Mouse (Mus musculus) G1E (cell line): ENCODE measurements around the gene 1110059E24Rik. TPM values are rescaled to one million over a fixed set of nuclear protein-coding genes. Genes with fewer than 3 reads are reported as not detected.

ENCODE experiments used
- ATAC-seq: 2 replicates; pipeline ENCODE4 v1.8.0; 2016; ENCODE audit warnings: mild to moderate bottlenecking; ENCODE audit not compliant: insufficient number of reproducible peaks, poor library complexity, low FRiP score, severe bottlenecking; ENCODE audit errors: extremely low read depth
- DNase-seq: peaks from one replicate; pipeline ENCODE4 v3.0.0; 2012; ENCODE audit warnings: low spot score
- H3K27me3 ChIP-seq: 2 replicates; pipeline ENCODE4 v1.6.1; 2012; ENCODE audit warnings: mild to moderate bottlenecking, low read length, inconsistent platforms; ENCODE audit not compliant: insufficient read depth
- H3K36me3 ChIP-seq: replicated peaks from 2 replicates; pipeline ENCODE3; 2012; ENCODE audit warnings: mild to moderate bottlenecking, inconsistent platforms
- H3K4me1 ChIP-seq: 2 replicates; pipeline ENCODE4 v1.6.1; 2012; ENCODE audit warnings: low read depth, low read length, inconsistent platforms, mixed read lengths; ENCODE audit not compliant: insufficient read depth
- H3K4me3 ChIP-seq: 2 replicates; pipeline ENCODE4 v1.5.1; 2012; ENCODE audit warnings: low read depth, mild to moderate bottlenecking, inconsistent platforms, low read length, moderate library complexity, mixed read lengths
- H3K9me3 ChIP-seq: replicated peaks from 2 replicates; pipeline ENCODE4 v1.6.1; 2012; ENCODE audit warnings: inconsistent platforms
- CTCF ChIP-seq: IDR thresholded peaks from 2 replicates; pipeline ENCODE4 v1.5.1; 2012; ENCODE audit warnings: low read depth, low read length, inconsistent platforms, mixed read lengths
- GATA1 ChIP-seq: IDR thresholded peaks from 2 replicates; pipeline ENCODE4 v1.6.1; 2012; ENCODE audit warnings: borderline replicate concordance, low read length, inconsistent platforms, mixed read lengths
- GATA2 ChIP-seq: IDR thresholded peaks from 2 replicates; pipeline ENCODE4 v1.6.1; 2012; ENCODE audit warnings: low read depth, low read length, inconsistent platforms, borderline replicate concordance
- POLR2AphosphoS5 ChIP-seq: IDR thresholded peaks from 2 replicates; pipeline ENCODE4 v1.6.1; 2012; ENCODE audit warnings: low read depth, low read length, inconsistent platforms; ENCODE audit not compliant: insufficient replicate concordance
- TAL1 ChIP-seq: conservative IDR thresholded peaks from 2 replicates; pipeline ENCODE4 v1.6.1; 2012; ENCODE audit warnings: low read depth, low read length, inconsistent platforms, mixed read lengths
- polyA plus RNA-seq: library from polyadenylated mRNA; stranded (reverse); fragments of >175 nt; gene quantifications from 2 replicates; pipeline ENCODE4 v1.2.3, GENCODE M21; 2012
- total RNA-seq, 2 experiments: library from RNA; stranded (forward) in 1 of 2; stranded (reverse) in 1 of 2; fragments of 200-1000 nt in 1 of 2; fragments of >200 nt in 1 of 2; fragmentation: Nextera tagmentation in 1 of 2; gene quantifications; 2 replicates each; pipeline ENCODE4 v1.2.3; 2014 to 2017

Gene 1110059E24Rik
- total RNA-seq (2014; fragmentation: Nextera tagmentation) (23.9 and 25.6 TPM in 2 replicates), total RNA-seq (2017) (35.5 and 41.1 TPM in 2 replicates), polyA plus RNA-seq (0.94 TPM in 2 replicates)

GRCm38 (mm10) chr19:21652285-21653171, at the start of gene 1110059E24Rik:
Gene 1110059E24Rik, minus strand, starts transcription at chr19:21652976.
- H3K36me3 ChIP-seq = peaks cover 30% of the 10 kb centered on the region
- H3K9me3 ChIP-seq = no peaks in the 10 kb centered on the region
- DNase-seq (peak; percentile 98), ATAC-seq (peak; percentile 97)
- H3K4me1 ChIP-seq = peaks cover 35% of the 10 kb centered on the region
- TF ChIP-seq CTCF (no peak), GATA1 (no peak), GATA2 (no peak)
- H3K27me3 ChIP-seq = no peaks in the 10 kb centered on the region
- peak within 1 kb of the TSS; percentile 92 for H3K4me3 ChIP-seq

- TF ChIP-seq CTCF (no peak), POLR2AphosphoS5 (no peak), GATA2 (no peak), TAL1 (no peak), GATA1 (no peak)
- Histone ChIP-seq H3K27me3 (no peaks in the 10 kb centered on the region), H3K4me3 (no peak overlapping the region), H3K4me1 (no peaks in the 10 kb centered on the region; the same call in 1 of the 2 replicates), H3K9me3 (no peaks in the 10 kb centered on the region), H3K36me3 (peaks cover 43% of the 10 kb centered on the region)
- ATAC-seq = no peak
- no peak for DNase-seq
These were observed 28.2 kb upstream of the 1110059E24Rik start for GRCm38 (mm10) chr19:21680986-21681385.

GRCm38 (mm10) chr19:21680091-21680490, 27.3 kb upstream of the 1110059E24Rik start:
- TF ChIP-seq TAL1 (no peak), GATA2 (no peak), GATA1 (no peak), POLR2AphosphoS5 (no peak), CTCF (no peak)
- no peak for ATAC-seq
- no peak for DNase-seq
- no peaks in the 10 kb centered on the region for H3K9me3 ChIP-seq
- no peaks in the 10 kb centered on the region; the same call in 1 of the 2 replicates for H3K4me1 ChIP-seq
- peaks cover 40% of the 10 kb centered on the region for H3K36me3 ChIP-seq
- H3K4me3 ChIP-seq = no peak overlapping the region
- no peaks in the 10 kb centered on the region for H3K27me3 ChIP-seq

- TF ChIP-seq GATA2 (no peak), POLR2AphosphoS5 (no peak), CTCF (no peak), GATA1 (no peak), TAL1 (no peak)
- DNase-seq (no peak), ATAC-seq (no peak)
- Histone ChIP-seq H3K4me1 (no peaks in the 10 kb centered on the region; the same call in 1 of the 2 replicates), H3K27me3 (no peaks in the 10 kb centered on the region), H3K4me3 (no peak overlapping the region), H3K36me3 (peaks cover 12% of the 10 kb centered on the region), H3K9me3 (no peaks in the 10 kb centered on the region)
These were observed 21.7 kb upstream of the 1110059E24Rik start for GRCm38 (mm10) chr19:21674354-21675096.

DNA sequence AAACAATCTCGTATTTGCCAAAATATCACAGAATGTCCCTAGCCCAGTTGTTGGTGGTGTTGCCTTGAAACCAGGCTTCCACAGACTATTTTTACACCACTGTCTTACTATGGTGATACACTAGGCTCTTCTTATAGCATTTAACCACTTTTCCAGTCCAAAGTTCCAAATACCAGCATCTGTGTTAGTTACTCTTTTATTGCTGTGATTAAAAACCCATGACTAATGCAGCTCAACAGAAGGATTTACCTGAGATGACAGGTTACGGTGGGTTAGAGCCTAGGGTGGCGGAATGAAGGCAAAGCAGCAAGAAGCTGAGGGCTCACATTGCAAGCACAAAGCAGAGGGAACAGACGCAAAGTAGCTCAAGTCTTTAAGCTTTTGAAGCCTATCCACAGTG, 16.9 kb upstream of the 1110059E24Rik start:
- DNase-seq (no peak), ATAC-seq (no peak)
- H3K36me3 ChIP-seq = peaks cover 16% of the 10 kb centered on the region
- H3K9me3 ChIP-seq = no peaks in the 10 kb centered on the region
- no peaks in the 10 kb centered on the region for H3K27me3 ChIP-seq
- H3K4me3 ChIP-seq = no peak overlapping the region
- H3K4me1 ChIP-seq = no peaks in the 10 kb centered on the region; the same call in 1 of the 2 replicates
- TF ChIP-seq GATA2 = no peak
- TF ChIP-seq GATA1 = no peak
- TF ChIP-seq TAL1 = no peak
- TF ChIP-seq CTCF = no peak
- TF ChIP-seq POLR2AphosphoS5 = no peak

DNA sequence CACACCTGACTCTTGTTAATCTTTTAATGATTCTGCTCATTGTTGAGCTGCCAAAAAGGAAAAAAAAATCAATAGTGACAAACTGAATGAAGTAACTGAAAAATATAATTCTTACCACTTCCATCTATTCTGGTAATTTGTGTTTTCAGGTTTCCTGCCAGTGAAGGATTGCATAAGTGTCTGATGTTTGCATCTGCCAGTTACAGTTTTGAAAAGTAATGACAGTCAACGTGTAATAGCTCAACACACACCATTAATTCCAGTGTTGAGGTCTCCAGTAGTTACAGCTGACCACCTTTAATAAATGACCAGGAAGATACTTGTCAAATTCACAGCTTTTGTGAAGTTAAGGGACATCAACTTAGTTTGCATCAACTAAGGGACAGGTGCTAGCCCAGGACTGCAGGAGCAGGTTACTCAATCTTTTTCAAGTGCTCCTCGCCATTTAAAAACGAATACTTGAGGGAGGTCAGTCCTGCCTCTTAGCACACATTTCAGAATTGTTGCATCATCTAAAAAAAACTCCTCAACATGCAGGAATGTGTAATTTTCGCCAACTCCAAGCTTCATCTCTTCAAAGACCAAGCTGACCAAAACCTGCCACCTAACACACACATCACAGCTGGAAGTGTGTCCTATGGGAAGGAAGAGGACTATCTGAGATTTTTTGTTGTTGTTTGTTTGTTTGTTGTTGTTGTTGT, 11.1 kb upstream of the 1110059E24Rik start:
- no peak for ATAC-seq
- Histone ChIP-seq H3K27me3 (no peaks in the 10 kb centered on the region), H3K9me3 (no peaks in the 10 kb centered on the region), H3K4me1 (no peaks in the 10 kb centered on the region; the same call in 1 of the 2 replicates), H3K36me3 (peaks cover 17% of the 10 kb centered on the region), H3K4me3 (no peak overlapping the region)
- TF ChIP-seq CTCF (no peak), TAL1 (no peak), GATA2 (no peak), POLR2AphosphoS5 (no peak)
- DNase-seq = no peak
